Mouse (Mus musculus) midbrain, postnatal 0 days (tissue): Measurements from ENCODE around the gene Sdccag8. TPM values are rescaled to one million over a fixed set of nuclear protein-coding genes. Genes with fewer than 3 reads are reported as not detected.

ENCODE experiments used
- ATAC-seq: fragments of 200-750 bp; cut with Nextera tagmentation; 2 replicates; pipeline ENCODE4 v1.8.0; 2017; ENCODE audit warnings: moderate number of reproducible peaks, mild to moderate bottlenecking, moderate TSS enrichment, moderate library complexity; ENCODE audit not compliant: low FRiP score
- DNase-seq: peaks from one replicate; pipeline ENCODE4 v3.0.0-alpha.2; 2015; ENCODE audit warnings: low spot score
- H3K27ac ChIP-seq: fragments of 300-500 bp; sonication (generic); 2 replicates; pipeline ENCODE4 v1.5.1; 2014; ENCODE audit warnings: low read depth, mild to moderate bottlenecking, low read length, mixed read lengths
- H3K27me3 ChIP-seq: fragments of 300-500 bp; sonication (generic); 2 replicates; pipeline ENCODE4 v1.6.1; 2014; ENCODE audit warnings: low read length, control low read depth, mixed read lengths; ENCODE audit not compliant: insufficient read depth
- H3K36me3 ChIP-seq: fragments of 300-500 bp; sonication (generic); 2 replicates; pipeline ENCODE4 v1.6.1; 2014; ENCODE audit warnings: low read length, control low read depth, mixed read lengths; ENCODE audit not compliant: insufficient read depth
- H3K4me1 ChIP-seq: fragments of 300-500 bp; sonication (generic); 2 replicates; pipeline ENCODE4 v1.6.1; 2014; ENCODE audit warnings: mild to moderate bottlenecking, control low read depth, antibody characterized with exemption, low read length, mixed read lengths; ENCODE audit not compliant: insufficient read depth
- H3K4me2 ChIP-seq: fragments of 300-500 bp; sonication (generic); 2 replicates; pipeline ENCODE4 v1.6.1; 2014; ENCODE audit warnings: low read depth, mild to moderate bottlenecking, low read length, mixed read lengths; ENCODE audit not compliant: poor library complexity, severe bottlenecking
- H3K4me3 ChIP-seq: fragments of 300-500 bp; sonication (generic); 2 replicates; pipeline ENCODE4 v1.5.1; 2014; ENCODE audit warnings: low read depth, mild to moderate bottlenecking, low read length, moderate library complexity
- H3K9ac ChIP-seq: fragments of 300-500 bp; sonication (generic); replicated peaks from 2 replicates; pipeline ENCODE4 v1.6.1; 2014; ENCODE audit warnings: mild to moderate bottlenecking, low read length, moderate library complexity, mixed read lengths; ENCODE audit not compliant: poor library complexity, severe bottlenecking
- H3K9me3 ChIP-seq: fragments of 300-500 bp; sonication (generic); 2 replicates; pipeline ENCODE4 v1.6.1; 2016; ENCODE audit warnings: low read length, control low read depth
- CTCF ChIP-seq: IDR thresholded peaks from 2 replicates; pipeline ENCODE4 v1.5.1; 2016; ENCODE audit warnings: antibody characterized with exemption, mild to moderate bottlenecking
- WGBS: fragments of 180-500 bp; shearing (Covaris S2); extraction: QIAGEN DNeasy Blood & Tissue Kit; methylation state at CpG from one replicate; pipeline ENCODE4 v1.1.7; 2014; 5-methylcytosine and 5-hydroxymethylcytosine counted together
- polyA plus RNA-seq: library from polyadenylated mRNA; unstranded; fragments of >200 nt; fragmentation: Nextera tagmentation; extraction: Ambion mirVana; gene quantifications from 2 replicates; pipeline ENCODE4 v1.2.1, GENCODE M21; 2015
- total RNA-seq: library from RNA; depleted of rRNA; stranded (reverse); fragments of >200 nt; gene quantifications from 2 replicates; pipeline ENCODE4 v1.2.3, GENCODE M21; 2014

The Sdccag8 gene
- total and polyA plus RNA-seq, 2 experiments from 2014 or later: 6.1 to 26.8 TPM

- Histone ChIP-seq H3K36me3 (no peaks in the 10 kb centered on the region), H3K9ac (no peak overlapping the region), H3K4me1 (no peaks in the 10 kb centered on the region), H3K9me3 (no peaks in the 10 kb centered on the region), H3K27ac (no peak overlapping the region), H3K4me2 (no peak overlapping the region), H3K27me3 (no peaks in the 10 kb centered on the region), H3K4me3 (no peak overlapping the region)
- ATAC-seq: no peak
- WGBS: 43% methylated on average over 6 of the region's 6 CpGs
- DNase-seq: no peak
- no peak for TF ChIP-seq CTCF
Measured at GRCm38 (mm10) chr1:176880943-176881342, 66.5 kb downstream of the Sdccag8 start.

GRCm38 (mm10) chr1:176885207-176885933 lies 70.9 kb downstream of the Sdccag8 start:
- Histone ChIP-seq H3K4me1 (no peaks in the 10 kb centered on the region), H3K9ac (no peak overlapping the region), H3K36me3 (no peaks in the 10 kb centered on the region), H3K4me3 (no peak overlapping the region), H3K4me2 (0 out of 2 replicates have a peak overlapping the region, but pooled peaks have one; percentile 1), H3K27ac (no peak overlapping the region), H3K9me3 (no peaks in the 10 kb centered on the region), H3K27me3 (no peaks in the 10 kb centered on the region)
- DNase-seq: peak; percentile 42
- WGBS: 51% methylated on average over 17 of the region's 17 CpGs
- TF ChIP-seq CTCF: no peak
- ATAC-seq: peak; percentile 20; the same call in 1 of the 2 replicates

GRCm38 (mm10) chr1:176886002-176886401 lies 71.5 kb downstream of the Sdccag8 start:
- no peak for TF ChIP-seq CTCF
- ATAC-seq: no peak
- Histone ChIP-seq H3K4me3 (no peak overlapping the region), H3K36me3 (no peaks in the 10 kb centered on the region), H3K27me3 (no peaks in the 10 kb centered on the region), H3K9me3 (no peaks in the 10 kb centered on the region), H3K4me2 (no peak overlapping the region), H3K27ac (no peak overlapping the region), H3K9ac (no peak overlapping the region), H3K4me1 (no peaks in the 10 kb centered on the region)
- DNase-seq: no peak
- WGBS: 72% methylated on average over 5 of the region's 5 CpGs

GRCm38 (mm10) chr1:176903741-176904140 lies 89.3 kb downstream of the Sdccag8 start:
- no peaks in the 10 kb centered on the region for H3K36me3 ChIP-seq
- H3K4me2 ChIP-seq: no peak overlapping the region
- H3K27ac ChIP-seq: no peak overlapping the region
- 81% methylated on average over 6 of the region's 6 CpGs for WGBS
- H3K27me3 ChIP-seq: no peaks in the 10 kb centered on the region
- DNase-seq: no peak
- H3K4me3 ChIP-seq: no peak overlapping the region
- no peaks in the 10 kb centered on the region for H3K4me1 ChIP-seq
- ATAC-seq: no peak
- TF ChIP-seq CTCF: no peak
- H3K9ac ChIP-seq: no peak overlapping the region
- H3K9me3 ChIP-seq: no peaks in the 10 kb centered on the region

GRCm38 (mm10) chr1:176915946-176916345 lies 101.5 kb downstream of the Sdccag8 start:
- Histone ChIP-seq H3K27me3 (no peaks in the 10 kb centered on the region), H3K36me3 (peaks cover 2% of the 10 kb centered on the region; the same call in 1 of the 2 replicates), H3K4me1 (no peaks in the 10 kb centered on the region), H3K4me2 (no peak overlapping the region), H3K9me3 (no peaks in the 10 kb centered on the region), H3K27ac (no peak overlapping the region), H3K9ac (no peak overlapping the region), H3K4me3 (no peak overlapping the region)
- no peak for TF ChIP-seq CTCF
- no peak for ATAC-seq
- DNase-seq: no peak
- 97% methylated on average over 2 of the region's 2 CpGs for WGBS

GRCm38 (mm10) chr1:176919486-176919885 lies 105.0 kb downstream of the Sdccag8 start:
- no peak for TF ChIP-seq CTCF
- no peak overlapping the region for H3K4me2 ChIP-seq
- H3K36me3 ChIP-seq: peaks cover 2% of the 10 kb centered on the region; the same call in 1 of the 2 replicates
- no peaks in the 10 kb centered on the region for H3K27me3 ChIP-seq
- no peak overlapping the region for H3K27ac ChIP-seq
- no peak overlapping the region for H3K9ac ChIP-seq
- no peaks in the 10 kb centered on the region for H3K4me1 ChIP-seq
- DNase-seq: no peak
- H3K9me3 ChIP-seq: no peaks in the 10 kb centered on the region
- ATAC-seq: no peak
- no peak overlapping the region for H3K4me3 ChIP-seq
- WGBS: 88% methylated on average over 12 of the region's 12 CpGs
